Mouse (Mus musculus): ENCODE data around the gene Krr1.

DNA sequence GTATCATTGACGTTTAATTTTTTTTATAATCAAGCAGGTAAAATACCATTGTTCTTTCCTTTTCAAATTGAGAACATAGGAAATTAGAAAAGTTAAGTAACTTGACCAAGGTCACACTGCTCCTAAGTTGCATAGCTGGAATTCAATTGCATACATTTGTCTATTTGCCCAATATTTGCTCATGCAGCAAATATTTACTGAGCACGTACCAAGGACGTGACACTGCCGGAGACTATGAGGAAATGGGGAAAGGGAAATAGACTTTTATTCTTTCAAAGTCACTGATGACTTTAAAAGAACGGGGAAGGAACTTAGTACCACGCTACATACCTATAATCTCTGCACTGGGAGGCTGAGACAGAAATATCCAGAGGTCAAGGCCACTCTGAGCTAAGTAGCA, 12.0 kb upstream of the Krr1 start:
- no peak for TF ChIP-seq CTCF (IDR thresholded peaks at IDR 0.05; ENCODE audit: extremely low read depth, insufficient read depth, low read length)
- no peak for TF ChIP-seq POLR2A (IDR thresholded peaks at IDR 0.05; ENCODE audit: extremely low read depth, insufficient read depth, low read length)

All from cortical plate, adult 2 months (tissue).